Mouse (Mus musculus) G1E (cell line): ENCODE data around the gene Wdr13. TPM values are rescaled to one million over a fixed set of nuclear protein-coding genes. Genes with fewer than 3 reads are reported as not detected.
"Not testable (repeated sequence)": the region's sequence is repeated elsewhere in the genome, so short reads cannot be mapped to it uniquely, and the experiment has no call there.

Source experiments
- ATAC-seq: 2 replicates; pipeline ENCODE4 v1.8.0; 2016; ENCODE audit warnings: mild to moderate bottlenecking; ENCODE audit not compliant: insufficient number of reproducible peaks, poor library complexity, low FRiP score, severe bottlenecking; ENCODE audit errors: extremely low read depth
- DNase-seq: peaks from one replicate; pipeline ENCODE4 v3.0.0; 2012; ENCODE audit warnings: low spot score
- H3K27me3 ChIP-seq: 2 replicates; pipeline ENCODE4 v1.6.1; 2012; ENCODE audit warnings: mild to moderate bottlenecking, low read length, inconsistent platforms; ENCODE audit not compliant: insufficient read depth
- H3K36me3 ChIP-seq: replicated peaks from 2 replicates; pipeline ENCODE3; 2012; ENCODE audit warnings: mild to moderate bottlenecking, inconsistent platforms
- H3K4me1 ChIP-seq: 2 replicates; pipeline ENCODE4 v1.6.1; 2012; ENCODE audit warnings: low read depth, low read length, inconsistent platforms, mixed read lengths; ENCODE audit not compliant: insufficient read depth
- H3K4me3 ChIP-seq: 2 replicates; pipeline ENCODE4 v1.5.1; 2012; ENCODE audit warnings: low read depth, mild to moderate bottlenecking, inconsistent platforms, low read length, moderate library complexity, mixed read lengths
- H3K9me3 ChIP-seq: replicated peaks from 2 replicates; pipeline ENCODE4 v1.6.1; 2012; ENCODE audit warnings: inconsistent platforms
- CTCF ChIP-seq: IDR thresholded peaks from 2 replicates; pipeline ENCODE4 v1.5.1; 2012; ENCODE audit warnings: low read depth, low read length, inconsistent platforms, mixed read lengths
- GATA1 ChIP-seq: IDR thresholded peaks from 2 replicates; pipeline ENCODE4 v1.6.1; 2012; ENCODE audit warnings: borderline replicate concordance, low read length, inconsistent platforms, mixed read lengths
- GATA2 ChIP-seq: IDR thresholded peaks from 2 replicates; pipeline ENCODE4 v1.6.1; 2012; ENCODE audit warnings: low read depth, low read length, inconsistent platforms, borderline replicate concordance
- POLR2AphosphoS5 ChIP-seq: IDR thresholded peaks from 2 replicates; pipeline ENCODE4 v1.6.1; 2012; ENCODE audit warnings: low read depth, low read length, inconsistent platforms; ENCODE audit not compliant: insufficient replicate concordance
- TAL1 ChIP-seq: conservative IDR thresholded peaks from 2 replicates; pipeline ENCODE4 v1.6.1; 2012; ENCODE audit warnings: low read depth, low read length, inconsistent platforms, mixed read lengths
- polyA plus RNA-seq: library from polyadenylated mRNA; stranded (reverse); fragments of >175 nt; gene quantifications from 2 replicates; pipeline ENCODE4 v1.2.3, GENCODE M21; 2012
- total RNA-seq, 2 experiments: library from RNA; stranded (forward) in 1 of 2; stranded (reverse) in 1 of 2; fragments of 200-1000 nt in 1 of 2; fragments of >200 nt in 1 of 2; fragmentation: Nextera tagmentation in 1 of 2; gene quantifications; 2 replicates each; pipeline ENCODE4 v1.2.3; 2014 to 2017

Wdr13 gene
- total and polyA plus RNA-seq, 3 experiments, result 22.2 to 34.3 (median 24.6) TPM

- Histone ChIP-seq H3K9me3 (no peaks in the 10 kb centered on the region), H3K36me3 (no peaks in the 10 kb centered on the region), H3K27me3 (no peaks in the 10 kb centered on the region), H3K4me1 (peaks cover 29% of the 10 kb centered on the region), H3K4me3 (peak overlapping the region; percentile 49; the same call in 1 of the 2 replicates)
- no peak for TF ChIP-seq TAL1
- no peak for TF ChIP-seq GATA1
- no peak for TF ChIP-seq GATA2
- peak; percentile 95 for ATAC-seq
- peak; percentile 57 for DNase-seq
These were observed 35.9 kb downstream of the Wdr13 start for GRCm38 (mm10) chrX:8096787-8097242.

GRCm38 (mm10) chrX:8096068-8096786, 36.5 kb downstream of the Wdr13 start:
- peak; percentile 50 for ATAC-seq
- Histone ChIP-seq H3K4me1 (peaks cover 23% of the 10 kb centered on the region), H3K4me3 (peak overlapping the region; percentile 54; the same call in 1 of the 2 replicates)
- H3K27me3 ChIP-seq, H3K9me3 ChIP-seq, DNase-seq, H3K36me3 ChIP-seq: not testable (repeated sequence)

GRCm38 (mm10) chrX:8095546-8095945, 37.1 kb downstream of the Wdr13 start:
- Histone ChIP-seq H3K36me3 (no peaks in the 10 kb centered on the region), H3K9me3 (no peaks in the 10 kb centered on the region), H3K4me3 (peak overlapping the region; percentile 16; the same call in 1 of the 2 replicates), H3K27me3 (no peaks in the 10 kb centered on the region), H3K4me1 (peaks cover 18% of the 10 kb centered on the region)
- DNase-seq (no peak), ATAC-seq (no peak)
- TF ChIP-seq TAL1 (no peak), POLR2AphosphoS5 (no peak), GATA1 (no peak), GATA2 (no peak), CTCF (no peak)

- not testable (repeated sequence) for DNase-seq, ATAC-seq
- H3K4me3 ChIP-seq, result peak overlapping the region; percentile 74; the same call in 1 of the 2 replicates
These were observed 41.7 kb downstream of the Wdr13 start for GRCm38 (mm10) chrX:8090954-8091347.

GRCm38 (mm10) chrX:8090346-8090953, 42.2 kb downstream of the Wdr13 start, which contains the start of gene Was:
TSS of gene Was (minus strand) at chrX:8090498.
- peaks cover 26% of the 10 kb centered on the region for H3K4me1 ChIP-seq
- no peaks in the 10 kb centered on the region for H3K9me3 ChIP-seq
- no peak for TF ChIP-seq TAL1
- no peak for TF ChIP-seq GATA1
- TF ChIP-seq POLR2AphosphoS5, result no peak
- no peak for TF ChIP-seq CTCF
- TF ChIP-seq GATA2, result no peak
- DNase-seq (peak; percentile 62), ATAC-seq (peak; percentile 84)
- peak within 1 kb of the TSS; percentile 74 for H3K4me3 ChIP-seq
- peaks cover 38% of the 10 kb centered on the region for H3K36me3 ChIP-seq
- no peaks in the 10 kb centered on the region for H3K27me3 ChIP-seq

More at GRCm38 (mm10) chrX:8090954-8091347, 41.7 kb downstream of the Wdr13 start:
- H3K36me3 ChIP-seq, result peaks cover 33% of the 10 kb centered on the region
- peaks cover 27% of the 10 kb centered on the region for H3K4me1 ChIP-seq
- not testable (repeated sequence) for H3K9me3 ChIP-seq, H3K27me3 ChIP-seq

- no peaks in the 10 kb centered on the region for H3K27me3 ChIP-seq
- no peak for ATAC-seq
- peaks cover 45% of the 10 kb centered on the region for H3K36me3 ChIP-seq
- H3K9me3 ChIP-seq, result no peaks in the 10 kb centered on the region
- peaks cover 27% of the 10 kb centered on the region for H3K4me1 ChIP-seq
- no peak for TF ChIP-seq GATA2
- TF ChIP-seq GATA1, result no peak
- no peak for TF ChIP-seq POLR2AphosphoS5
- TF ChIP-seq TAL1, result no peak
- TF ChIP-seq CTCF, result no peak
- no peak for DNase-seq
- H3K4me3 ChIP-seq, result peak overlapping the region; percentile 74
These were observed 42.9 kb downstream of the Wdr13 start for GRCm38 (mm10) chrX:8089746-8090145.

- Histone ChIP-seq H3K27me3 (no peaks in the 10 kb centered on the region), H3K4me1 (peaks cover 26% of the 10 kb centered on the region), H3K36me3 (peaks cover 73% of the 10 kb centered on the region), H3K4me3 (no peak overlapping the region), H3K9me3 (no peaks in the 10 kb centered on the region)
- no peak for TF ChIP-seq TAL1
- no peak for TF ChIP-seq CTCF
- no peak for TF ChIP-seq GATA2
- no peak for TF ChIP-seq GATA1
- TF ChIP-seq POLR2AphosphoS5, result no peak
- no peak for ATAC-seq
- DNase-seq, result no peak
These were observed 47.1 kb downstream of the Wdr13 start for GRCm38 (mm10) chrX:8085611-8086010.
